Mouse (Mus musculus): Measurements from ENCODE around the gene Usp32.

- TF ChIP-seq CTCF (IDR thresholded peaks at IDR 0.05; ENCODE audit: insufficient read depth, low read depth, low read length), result no peak
- no peak for TF ChIP-seq POLR2A (IDR thresholded peaks at IDR 0.05; ENCODE audit: insufficient read depth, low read depth, low read length)
These were observed 8.4 kb downstream of the Usp32 start for GRCm38 (mm10) chr11:85131542-85131941.
